Mouse (Mus musculus) E14TG2a.4 (cell line): Measurements from ENCODE around the gene Cplx3.

Experiments used
- CTCF ChIP-seq: conservative IDR thresholded peaks from 2 replicates; pipeline ENCODE4 v1.5.1; 2014; ENCODE audit warnings: low read length
- NANOG ChIP-seq: IDR thresholded peaks from 2 replicates; pipeline ENCODE4 v1.6.1; 2014; ENCODE audit warnings: borderline replicate concordance, low read length, mixed read lengths
- POU5F1 ChIP-seq: IDR thresholded peaks from 2 replicates; pipeline ENCODE4 v1.6.1; 2014; ENCODE audit warnings: low read length, borderline replicate concordance

GRCm38 (mm10) chr9:57602098-57602497, 4.0 kb downstream of the Cplx3 start:
- TF ChIP-seq CTCF: no peak
- no peak for TF ChIP-seq POU5F1
- TF ChIP-seq NANOG: no peak
